Mouse (Mus musculus): ENCODE measurements around the gene Olfr1338. TPM values are rescaled to one million over a fixed set of nuclear protein-coding genes. Genes with fewer than 3 reads are reported as not detected.
"Not testable (repeated sequence)": the region's sequence is repeated elsewhere in the genome, so short reads cannot be mapped to it uniquely, and the experiment has no call there.

Gene Olfr1338
- not detected for total RNA-seq (2021)
- long read RNA-seq, experiment 1 = 0 reads
- long read RNA-seq, experiment 2 = 0 reads

- DNase-seq = no peak
- no peak for TF ChIP-seq CTCF (IDR thresholded peaks at IDR 0.05)
- intact Hi-C loops (cut with DNase I) = no loop called here
- no peak within 1 kb of the TSS for H3K4me3 ChIP-seq
- H3K27ac ChIP-seq = no peak within 1 kb of the TSS
These were observed at the start of gene Olfr1338 for GRCm38 (mm10) chr4:118758637-118759036. TSS of gene Olfr1338 (minus strand) at chr4:118758737.

GRCm38 (mm10) chr4:118792796-118793195, 34.3 kb upstream of the Olfr1338 start:
- H3K4me3 ChIP-seq; DNase-seq; H3K27ac ChIP-seq; intact Hi-C loops (cut with DNase I): not testable (repeated sequence)

- no peak for DNase-seq
- intact Hi-C loops (cut with DNase I) = no loop called here
- TF ChIP-seq CTCF (IDR thresholded peaks at IDR 0.05) = no peak
- Histone ChIP-seq H3K4me3 (no peak within 1 kb of the TSS), H3K27ac (no peak within 1 kb of the TSS)
These were observed 23.9 kb upstream of the Olfr1338 start, which contains the start of gene Olfr1337 for GRCm38 (mm10) chr4:118782486-118782885. TSS of gene Olfr1337 (minus strand) at chr4:118782586.

- intact Hi-C loops (cut with DNase I) = no loop called here
- DNase-seq = no peak
- no peak overlapping the region for H3K27ac ChIP-seq
- no peak for TF ChIP-seq CTCF (IDR thresholded peaks at IDR 0.05)
- H3K4me3 ChIP-seq = no peak overlapping the region
These were observed 16.7 kb downstream of the Olfr1338 start for GRCm38 (mm10) chr4:118741881-118742280.

- H3K4me3 ChIP-seq = no peak overlapping the region
- H3K27ac ChIP-seq = no peak overlapping the region
- intact Hi-C loops (cut with DNase I) = no loop called here
- no peak for TF ChIP-seq CTCF (IDR thresholded peaks at IDR 0.05)
- no peak for DNase-seq
These were observed 17.4 kb downstream of the Olfr1338 start for GRCm38 (mm10) chr4:118740988-118741698.

- H3K27ac ChIP-seq = no peak overlapping the region
- no peak overlapping the region for H3K4me3 ChIP-seq
- intact Hi-C loops (cut with DNase I) = no loop called here
- TF ChIP-seq CTCF (IDR thresholded peaks at IDR 0.05) = no peak
- DNase-seq = no peak
These were observed 19.0 kb downstream of the Olfr1338 start for GRCm38 (mm10) chr4:118739574-118739973.

GRCm38 (mm10) chr4:118731875-118732274, 26.7 kb downstream of the Olfr1338 start, which contains the start of gene Olfr1339:
TSS of gene Olfr1339 (plus strand) at chr4:118732175.
- TF ChIP-seq CTCF (IDR thresholded peaks at IDR 0.05) = no peak
- no peak for DNase-seq
- H3K4me3 ChIP-seq = no peak within 1 kb of the TSS
- no peak within 1 kb of the TSS for H3K27ac ChIP-seq
- intact Hi-C loops (cut with DNase I) = no loop called here

- intact Hi-C loops (cut with DNase I) = no loop called here
- Histone ChIP-seq H3K4me3 (no peak overlapping the region), H3K27ac (no peak overlapping the region)
- no peak for TF ChIP-seq CTCF (IDR thresholded peaks at IDR 0.05)
- no peak for DNase-seq
These were observed 36.6 kb downstream of the Olfr1338 start for GRCm38 (mm10) chr4:118721742-118722483.

GRCm38 (mm10) chr4:118719838-118720237, 38.7 kb downstream of the Olfr1338 start, which contains the start of gene Olfr1340:
TSS of gene Olfr1340 (plus strand) at chr4:118720138.
- intact Hi-C loops (cut with DNase I) = no loop called here
- no peak within 1 kb of the TSS for H3K4me3 ChIP-seq
- H3K27ac ChIP-seq = no peak within 1 kb of the TSS
- TF ChIP-seq CTCF (IDR thresholded peaks at IDR 0.05) = no peak
- no peak for DNase-seq

- intact Hi-C loops (cut with DNase I) = no loop called here
- no peak overlapping the region for H3K27ac ChIP-seq
- DNase-seq = no peak
- TF ChIP-seq CTCF (IDR thresholded peaks at IDR 0.05) = no peak
- no peak overlapping the region for H3K4me3 ChIP-seq
These were observed 46.9 kb downstream of the Olfr1338 start for GRCm38 (mm10) chr4:118711656-118712055.

GRCm38 (mm10) chr4:118708086-118708485, 50.5 kb downstream of the Olfr1338 start:
- no peak overlapping the region for H3K27ac ChIP-seq
- H3K4me3 ChIP-seq = no peak overlapping the region
- TF ChIP-seq CTCF (IDR thresholded peaks at IDR 0.05) = no peak
- DNase-seq = no peak
- intact Hi-C loops (cut with DNase I) = no loop called here

- H3K4me3 ChIP-seq = no peak within 1 kb of the TSS
- no peak for DNase-seq
- intact Hi-C loops (cut with DNase I) = no loop called here
- H3K27ac ChIP-seq = no peak within 1 kb of the TSS
- TF ChIP-seq CTCF (IDR thresholded peaks at IDR 0.05) = no peak
These were observed 55.3 kb downstream of the Olfr1338 start, which contains the start of gene Olfr1341 for GRCm38 (mm10) chr4:118703223-118703622. TSS of gene Olfr1341 (plus strand) at chr4:118703523.

Other genes with a start within 250 kb of the Olfr1338 start
- not detected for gene 2610528J11Rik, start 231.7 kb downstream of the Olfr1338 start, total RNA-seq (2021)
- not detected for gene Tmem125, start 214.7 kb downstream of the Olfr1338 start, total RNA-seq (2021)
- not detected for gene Cfap57, start 138.0 kb downstream of the Olfr1338 start, total RNA-seq (2021)
- gene Ebna1bp2, start 137.9 kb downstream of the Olfr1338 start, total RNA-seq (2021) = 10 to 100 TPM; 24.9 to 26.7 TPM
- not detected for gene Olfr62, start 99.8 kb downstream of the Olfr1338 start, total RNA-seq (2021)
- gene Olfr1342, start 66.0 kb downstream of the Olfr1338 start, total RNA-seq (2021) = not detected
- gene Olfr1341, start 55.2 kb downstream of the Olfr1338 start, total RNA-seq (2021) = not detected
- not detected for gene Olfr1340, start 38.6 kb downstream of the Olfr1338 start, total RNA-seq (2021)
- gene Olfr1339, start 26.6 kb downstream of the Olfr1338 start, total RNA-seq (2021) = not detected
- not detected for gene Olfr1337, start 23.8 kb upstream of the Olfr1338 start, total RNA-seq (2021)
- gene Olfr1335, start 51.2 kb upstream of the Olfr1338 start, total RNA-seq (2021) = not detected
- gene Olfr1333, start 77.5 kb upstream of the Olfr1338 start, total RNA-seq (2021) = not detected
- not detected for gene Olfr1331, start 105.9 kb upstream of the Olfr1338 start, total RNA-seq (2021)
- not detected for gene Olfr1330, start 129.9 kb upstream of the Olfr1338 start, total RNA-seq (2021)
- gene Olfr1329, start 158.7 kb upstream of the Olfr1338 start, total RNA-seq (2021) = not detected
- gene Olfr1328, start 179.9 kb upstream of the Olfr1338 start, total RNA-seq (2021) = not detected
- gene Lao1, start 202.8 kb upstream of the Olfr1338 start, total RNA-seq (2021) = under 1 TPM; 0.28 to 0.64 TPM